Mouse (Mus musculus) yolk sac, embryonic 10.5 days (tissue): ENCODE results near the gene Apoa2.
A peak's percentile ranks its signal among the peaks of the same experiment; 100 is the strongest.

Experiments used
- DNase-seq: peaks from one replicate; pipeline ENCODE4 v3.0.0-alpha.2; 2017; ENCODE audit warnings: low spot score

The Apoa2 gene

GRCm38 (mm10) chr1:171260316-171260715 is 35.5 kb downstream of the Apoa2 start:
- DNase-seq, result no peak

- DNase-seq, result no peak
Measured at GRCm38 (mm10) chr1:171262594-171263130, 37.8 kb downstream of the Apoa2 start.

GRCm38 (mm10) chr1:171263185-171263611 is 38.3 kb downstream of the Apoa2 start:
- no peak for DNase-seq

GRCm38 (mm10) chr1:171263666-171264461 is 39.0 kb downstream of the Apoa2 start:
- DNase-seq, result no peak

GRCm38 (mm10) chr1:171265971-171266744 is 41.3 kb downstream of the Apoa2 start:
- no peak for DNase-seq

- no peak for DNase-seq
Measured at GRCm38 (mm10) chr1:171268341-171268740, 43.5 kb downstream of the Apoa2 start.

- DNase-seq, result peak; percentile 94
Measured at GRCm38 (mm10) chr1:171269848-171270572, 45.2 kb downstream of the Apoa2 start, which contains the start of gene B4galt3. TSS of gene B4galt3 (plus strand) at chr1:171270328.

GRCm38 (mm10) chr1:171270573-171270900 is 45.7 kb downstream of the Apoa2 start:
- DNase-seq, result no peak

GRCm38 (mm10) chr1:171271196-171271595 is 46.3 kb downstream of the Apoa2 start:
- no peak for DNase-seq

GRCm38 (mm10) chr1:171271622-171272021 is 46.8 kb downstream of the Apoa2 start:
- no peak for DNase-seq

GRCm38 (mm10) chr1:171272086-171272485 is 47.2 kb downstream of the Apoa2 start:
- DNase-seq, result no peak

- no peak for DNase-seq
Measured at GRCm38 (mm10) chr1:171274171-171274570, 49.3 kb downstream of the Apoa2 start.

GRCm38 (mm10) chr1:171275144-171275734 is 50.4 kb downstream of the Apoa2 start:
- no peak for DNase-seq
